Mouse (Mus musculus) spleen, adult 2 months (tissue): ENCODE measurements around the gene Gm128.

Experiments
- CTCF ChIP-seq: fragments of 200-500 bp; IDR thresholded peaks from 2 replicates; pipeline ENCODE4 v1.5.1; 2011; ENCODE audit warnings: mild to moderate bottlenecking, inconsistent platforms; ENCODE audit not compliant: insufficient read depth, insufficient read length, insufficient replicate concordance; ENCODE audit errors: extremely low read depth
- POLR2A ChIP-seq: fragments of 200-500 bp; IDR thresholded peaks from 2 replicates; pipeline ENCODE4 v1.6.1; 2011; ENCODE audit warnings: low read depth, low read length, inconsistent platforms

GRCm38 (mm10) chr3:95237541-95238099 is 3.8 kb downstream of the Gm128 start:
- TF ChIP-seq CTCF = no peak
- TF ChIP-seq POLR2A = no peak
